8 mouse cellular contexts compared by ENCODE assay signal in the genomic region with DNA sequence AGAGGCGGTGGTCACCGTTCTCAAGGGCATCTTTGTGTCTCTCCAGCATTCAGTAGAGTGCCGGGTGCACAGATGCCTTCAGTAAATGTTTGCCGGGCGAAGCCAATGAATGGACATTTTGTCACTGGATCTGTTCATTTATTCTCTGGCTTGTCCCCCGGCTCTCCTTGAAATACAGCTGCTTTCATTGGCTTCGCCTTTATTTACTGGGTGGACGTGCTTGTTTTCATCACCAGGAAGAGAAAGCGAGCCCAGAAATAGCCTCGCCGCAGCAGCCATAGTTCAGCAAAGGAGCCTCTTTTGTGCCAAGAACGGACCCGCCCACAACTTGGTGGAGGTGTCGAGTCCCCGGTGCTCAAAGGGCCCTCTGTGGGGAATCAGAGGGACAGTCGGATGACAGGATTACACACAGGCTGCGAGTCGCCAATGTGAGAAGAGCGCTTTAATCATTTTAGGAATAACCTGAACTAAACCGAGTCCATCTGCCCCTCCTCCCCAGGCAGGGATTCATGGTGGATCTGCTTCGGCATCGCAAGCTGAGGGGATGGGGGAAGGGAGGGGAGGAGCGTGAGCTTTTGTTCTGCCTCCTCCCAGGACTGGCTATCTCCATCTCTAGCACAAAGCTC. TPM values are rescaled to one million over a fixed set of nuclear protein-coding genes. Genes with fewer than 3 reads are reported as not detected.
DNase-seq lines count a peak whose midpoint lies in the region; ATAC-seq lines count a peak whose summit lies in the region.

No protein-coding gene starts in this region.

- peaks cover 30% of the 10 kb centered on the region for H3K4me1 ChIP-seq in hindbrain, embryonic 16.5 days (ENCODE audit: control insufficient read depth, insufficient read depth, low read depth, low read length)

- peak; percentile 47 for DNase-seq in T-cell, adult 2 months (ENCODE audit: low spot score)
- DNase-seq in gastrocnemius, postnatal 10 days: peak; percentile 51
- peak; percentile 54 to 66 for DNase-seq in left cerebral cortex, adult 18-20 months (ENCODE audit: low spot score in 2 of 2)
- peak; percentile 52 for DNase-seq in lung, postnatal 14 days
- peak; percentile 54 for DNase-seq in retina, postnatal 7 days (ENCODE audit: low read depth, low spot score)

- peak overlapping the region; percentile 58 for H3K4me2 ChIP-seq in hindbrain, embryonic 16.5 days (ENCODE audit: low read length)

- H3K36me3 ChIP-seq in hindbrain, embryonic 16.5 days (ENCODE audit: control insufficient read depth, insufficient read depth, low read length): no peaks in the 10 kb centered on the region

- peak overlapping the region; percentile 77 for H3K9ac ChIP-seq in hindbrain, embryonic 16.5 days (ENCODE audit: low read depth, low read length)

- no peaks in the 10 kb centered on the region for H3K27me3 ChIP-seq in hindbrain, embryonic 16.5 days (replicated peaks; ENCODE audit: control insufficient read depth, insufficient read depth, low read length)

- peak; percentile 83 for ATAC-seq in common myeloid progenitor, adult 5-6 weeks (replicated peaks; ENCODE audit: low read depth, poor library complexity, severe bottlenecking)
- peak; percentile 91 for ATAC-seq in hindbrain, embryonic 16.5 days
- no peak for ATAC-seq in erythroblast, adult 5-6 weeks (replicated peaks; ENCODE audit: low FRiP score, poor library complexity, severe bottlenecking)

- under 1% methylated on average over 23 of the region's 23 CpGs for WGBS in hindbrain, embryonic 16.5 days

- H3K9me3 ChIP-seq in hindbrain, embryonic 16.5 days (ENCODE audit: control insufficient read depth, low read length): no peaks in the 10 kb centered on the region

- H3K27ac ChIP-seq in hindbrain, embryonic 16.5 days (ENCODE audit: low read depth, low read length): peak overlapping the region; percentile 98

- H3K4me3 ChIP-seq in hindbrain, embryonic 16.5 days (ENCODE audit: low read length): peak overlapping the region; percentile 45

RNA-seq across cellular contexts. Expression of gene Psmg4, which starts 13.9 kb away (rescaled TPM):
- total RNA-seq in common myeloid progenitor, adult 5-6 weeks (2017): 189 and 240 TPM in 2 replicates
- 10 to 100 TPM; 32.2 to 33.2 TPM for total RNA-seq in gastrocnemius, postnatal 10 days (2021)
- 69.1 and 69.5 TPM in 2 replicates for polyA plus RNA-seq in hindbrain, embryonic 16.5 days (2015; fragmentation: Nextera tagmentation; extraction: Ambion mirVana)
- 10 to 100 TPM; 17.0 to 20.6 TPM for total RNA-seq in left cerebral cortex, adult 18-20 months (2021)
- 10.4 and 21.3 TPM in 2 replicates for total RNA-seq in erythroblast, adult 5-6 weeks (2015; ENCODE audit: low replicate concordance)
- total RNA-seq in erythroblast, adult 5-6 weeks (2017; ENCODE audit: low replicate concordance): 14.7 and 14.8 TPM in 2 replicates

RNA-seq across cellular contexts. Expression of gene Tubb2b, which starts 18.6 kb away (rescaled TPM):
- not detected in 2 replicates for total RNA-seq in common myeloid progenitor, adult 5-6 weeks (2017)
- total RNA-seq in gastrocnemius, postnatal 10 days (2021): 10 to 100 TPM; 17.1 to 20.5 TPM
- 1,169 and 1,199 TPM in 2 replicates for polyA plus RNA-seq in hindbrain, embryonic 16.5 days (2015; fragmentation: Nextera tagmentation; extraction: Ambion mirVana)
- total RNA-seq in left cerebral cortex, adult 18-20 months (2021): 100 to 1,000 TPM; 169 to 171 TPM
- total RNA-seq in erythroblast, adult 5-6 weeks (2015; ENCODE audit: low replicate concordance): not detected in 2 replicates
- total RNA-seq in erythroblast, adult 5-6 weeks (2017; ENCODE audit: low replicate concordance): not detected in 2 replicates

Comparison
In these comparisons a context has a peak if more than half of its experiments do, and no peak if none do; other contexts are left out.
1. RNA of gene Tubb2b, which starts 18.6 kb away (total RNA-seq): 169 to 171 TPM in left cerebral cortex, adult 18-20 months and 17.1 to 20.5 TPM in gastrocnemius, postnatal 10 days; not detected in common myeloid progenitor, adult 5-6 weeks and not detected in erythroblast, adult 5-6 weeks; every median in the first group is over 10 times any median in the second.
2. Peak in every context shown above with its lines, with median percentiles within 50 percentile points of each other: DNase-seq.